Mouse (Mus musculus) kidney, embryonic 16.5 days (tissue): Measurements from ENCODE around the gene Selplg. TPM values are rescaled to one million over a fixed set of nuclear protein-coding genes. Genes with fewer than 3 reads are reported as not detected.

Experiments used
- ATAC-seq: fragments of 200-750 bp; cut with Nextera tagmentation; 2 replicates; pipeline ENCODE4 v1.8.0; 2017; ENCODE audit warnings: moderate TSS enrichment; ENCODE audit not compliant: low FRiP score, low TSS enrichment
- H3K27ac ChIP-seq: fragments of 300-500 bp; sonication (generic); 2 replicates; pipeline ENCODE4 v1.5.1; 2014; ENCODE audit warnings: low read length
- H3K27me3 ChIP-seq: fragments of 300-500 bp; sonication (generic); 2 replicates; pipeline ENCODE4 v1.6.1; 2014; ENCODE audit warnings: low read length, control low read depth, mixed read lengths; ENCODE audit not compliant: insufficient read depth
- H3K36me3 ChIP-seq: fragments of 300-500 bp; sonication (generic); 2 replicates; pipeline ENCODE4 v1.6.1; 2014; ENCODE audit warnings: low read length, control low read depth, mixed read lengths; ENCODE audit not compliant: insufficient read depth
- H3K4me1 ChIP-seq: fragments of 300-500 bp; sonication (generic); 2 replicates; pipeline ENCODE4 v1.6.1; 2014; ENCODE audit warnings: low read length, control low read depth, mixed read lengths; ENCODE audit not compliant: insufficient read depth
- H3K4me2 ChIP-seq: fragments of 300-500 bp; sonication (generic); replicated peaks from 2 replicates; pipeline ENCODE4 v1.6.1; 2014; ENCODE audit warnings: low read depth, low read length
- H3K4me3 ChIP-seq: fragments of 300-500 bp; sonication (generic); 2 replicates; pipeline ENCODE4 v1.5.1; 2014; ENCODE audit warnings: mild to moderate bottlenecking, low read length
- H3K9ac ChIP-seq: fragments of 300-500 bp; sonication (generic); replicated peaks from 2 replicates; pipeline ENCODE4 v1.6.1; 2014; ENCODE audit warnings: low read length
- H3K9me3 ChIP-seq: fragments of 300-500 bp; sonication (generic); 2 replicates; pipeline ENCODE4 v1.6.1; 2016; ENCODE audit warnings: low read length, control low read depth
- WGBS: fragments of 180-500 bp; shearing (Covaris S2); extraction: QIAGEN DNeasy Blood & Tissue Kit; methylation state at CpG from one replicate; pipeline ENCODE4 v1.1.7; 2014; 5-methylcytosine and 5-hydroxymethylcytosine counted together
- polyA plus RNA-seq: library from polyadenylated mRNA; unstranded; fragments of >200 nt; fragmentation: Nextera tagmentation; extraction: Ambion mirVana; gene quantifications from 2 replicates; pipeline ENCODE4 v1.2.1, GENCODE M21; 2015

Selplg gene
- polyA plus RNA-seq, 1 experiment from 2014 or later, result 2.4 TPM

DNA sequence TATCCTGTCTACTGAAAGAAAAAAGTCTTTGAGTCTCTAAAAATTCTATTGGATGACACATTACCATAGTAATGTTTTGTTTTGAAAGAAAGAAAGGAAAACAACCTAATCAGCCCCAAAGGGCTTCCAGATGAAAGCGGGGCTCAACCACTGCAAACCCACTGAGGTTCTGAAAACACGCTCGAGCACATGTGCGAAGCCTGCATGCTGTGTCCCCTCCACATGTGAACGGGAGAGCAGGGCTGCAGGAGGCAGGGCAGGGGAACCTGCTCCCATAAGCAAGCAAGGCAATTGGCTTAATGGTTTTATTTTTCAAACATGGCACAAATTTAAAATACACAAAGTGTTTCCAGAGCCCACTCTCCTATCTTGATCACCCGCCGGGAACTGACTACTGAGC is 24.2 kb upstream of the Selplg start:
- Histone ChIP-seq H3K4me2 (no peak overlapping the region), H3K9me3 (no peaks in the 10 kb centered on the region), H3K36me3 (peaks cover 8% of the 10 kb centered on the region), H3K9ac (no peak overlapping the region), H3K27me3 (no peaks in the 10 kb centered on the region), H3K27ac (no peak overlapping the region), H3K4me3 (no peak overlapping the region), H3K4me1 (peaks cover 22% of the 10 kb centered on the region)
- WGBS, result 53% methylated on average over 7 of the region's 7 CpGs
- no peak for ATAC-seq

DNA sequence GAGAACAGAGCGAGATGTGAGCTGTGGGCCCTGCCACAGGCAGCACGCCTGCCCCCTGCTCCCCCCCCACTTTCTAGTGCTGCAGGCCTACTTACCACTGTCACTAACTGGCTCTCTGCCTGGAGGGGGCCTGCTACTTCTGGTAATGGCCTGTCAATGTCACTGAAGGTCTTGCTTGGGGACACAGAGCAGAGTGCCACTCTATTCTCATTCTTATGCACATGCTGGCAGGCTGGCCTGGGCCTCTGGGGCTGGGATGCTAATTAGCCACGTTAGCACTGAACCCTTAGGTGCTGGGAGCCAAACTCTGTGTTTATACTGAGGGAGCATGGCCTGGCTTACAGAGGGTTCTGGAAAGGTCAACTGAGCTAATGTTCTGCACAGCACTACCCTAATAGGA is 23.3 kb upstream of the Selplg start:
- Histone ChIP-seq H3K36me3 (peaks cover 7% of the 10 kb centered on the region; the same call in 1 of the 2 replicates), H3K27me3 (no peaks in the 10 kb centered on the region), H3K4me3 (no peak overlapping the region), H3K4me1 (peaks cover 22% of the 10 kb centered on the region), H3K27ac (0 out of 2 replicates have a peak overlapping the region, but pooled peaks have one; percentile 18), H3K9ac (no peak overlapping the region), H3K4me2 (no peak overlapping the region), H3K9me3 (no peaks in the 10 kb centered on the region)
- 78% methylated on average over 3 of the region's 3 CpGs for WGBS
- no peak; the same call in 1 of the 2 replicates for ATAC-seq

DNA sequence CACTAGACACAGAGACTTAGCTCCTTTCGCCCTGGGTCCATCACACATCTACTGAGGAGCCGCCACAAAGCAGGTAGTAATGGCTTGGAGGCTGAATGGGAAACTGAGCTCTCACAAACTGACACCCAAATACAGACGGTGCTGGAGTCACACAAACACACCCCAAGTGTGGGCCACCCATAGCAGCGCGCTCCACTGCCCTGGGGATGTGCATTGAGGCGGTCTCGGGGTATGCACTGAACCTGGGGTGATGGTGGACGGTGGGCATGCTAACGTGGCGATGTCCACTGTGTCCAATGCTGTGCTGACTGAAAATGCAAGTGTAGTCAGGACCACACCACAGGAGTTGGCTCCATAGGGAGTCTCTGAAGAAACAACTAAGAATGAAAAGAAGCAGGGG is 22.7 kb upstream of the Selplg start:
- no peaks in the 10 kb centered on the region for H3K9me3 ChIP-seq
- H3K4me3 ChIP-seq, result no peak overlapping the region
- peaks cover 22% of the 10 kb centered on the region for H3K4me1 ChIP-seq
- H3K9ac ChIP-seq, result no peak overlapping the region
- WGBS, result 93% methylated on average over 10 of the region's 10 CpGs
- no peaks in the 10 kb centered on the region for H3K27me3 ChIP-seq
- no peak overlapping the region for H3K4me2 ChIP-seq
- no peak for ATAC-seq
- H3K27ac ChIP-seq, result no peak overlapping the region
- peaks cover 11% of the 10 kb centered on the region; the same call in 1 of the 2 replicates for H3K36me3 ChIP-seq

DNA sequence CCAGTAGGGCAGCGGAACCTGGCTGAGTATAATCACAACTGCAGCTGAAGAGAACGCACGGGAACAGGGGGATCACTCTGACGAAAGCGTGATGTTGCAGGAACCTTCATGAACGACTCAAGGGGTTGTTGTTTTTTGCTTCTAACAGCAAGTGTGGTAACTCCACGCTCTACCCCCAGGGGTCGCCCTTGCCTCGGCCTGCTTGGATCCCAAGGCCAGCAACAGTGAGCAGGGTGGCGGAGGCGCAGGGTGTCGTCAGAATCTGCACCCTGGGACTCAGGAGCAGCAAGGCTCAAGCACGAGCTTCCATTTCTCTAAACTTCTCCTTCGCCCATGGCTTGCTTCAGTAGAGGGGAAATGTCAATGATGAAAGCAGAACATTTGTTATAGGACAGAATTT is 22.1 kb upstream of the Selplg start:
- Histone ChIP-seq H3K4me2 (no peak overlapping the region), H3K27ac (no peak overlapping the region), H3K36me3 (peaks cover 17% of the 10 kb centered on the region), H3K4me1 (peaks cover 20% of the 10 kb centered on the region), H3K9ac (no peak overlapping the region), H3K9me3 (no peaks in the 10 kb centered on the region), H3K4me3 (no peak overlapping the region), H3K27me3 (no peaks in the 10 kb centered on the region)
- ATAC-seq, result no peak
- 42% methylated on average over 14 of the region's 14 CpGs for WGBS

DNA sequence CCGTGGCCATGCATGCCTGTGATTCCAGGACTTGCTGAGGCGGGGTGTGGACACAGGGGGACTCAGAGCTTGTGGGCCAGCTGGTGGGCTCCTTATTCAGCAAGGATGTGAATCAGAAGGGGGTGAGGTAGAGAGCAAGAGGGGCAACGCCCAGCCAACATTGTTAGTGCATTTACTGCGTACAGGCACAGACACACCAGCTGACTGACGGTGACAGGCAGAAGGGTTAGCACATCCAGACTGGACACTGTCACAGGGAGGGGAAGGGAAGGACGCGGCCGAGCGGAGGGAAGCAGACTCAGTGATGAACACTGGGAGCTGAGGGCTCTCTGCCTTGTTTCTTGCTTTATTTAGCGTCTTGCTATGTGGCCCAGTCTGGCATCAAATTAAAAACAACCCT is 21.1 kb upstream of the Selplg start:
- Histone ChIP-seq H3K27ac (no peak overlapping the region), H3K4me2 (no peak overlapping the region), H3K27me3 (no peaks in the 10 kb centered on the region), H3K4me3 (no peak overlapping the region), H3K9ac (no peak overlapping the region), H3K9me3 (no peaks in the 10 kb centered on the region), H3K4me1 (peaks cover 11% of the 10 kb centered on the region; the same call in 1 of the 2 replicates), H3K36me3 (peaks cover 25% of the 10 kb centered on the region)
- WGBS, result 85% methylated on average over 10 of the region's 10 CpGs
- ATAC-seq, result no peak

DNA sequence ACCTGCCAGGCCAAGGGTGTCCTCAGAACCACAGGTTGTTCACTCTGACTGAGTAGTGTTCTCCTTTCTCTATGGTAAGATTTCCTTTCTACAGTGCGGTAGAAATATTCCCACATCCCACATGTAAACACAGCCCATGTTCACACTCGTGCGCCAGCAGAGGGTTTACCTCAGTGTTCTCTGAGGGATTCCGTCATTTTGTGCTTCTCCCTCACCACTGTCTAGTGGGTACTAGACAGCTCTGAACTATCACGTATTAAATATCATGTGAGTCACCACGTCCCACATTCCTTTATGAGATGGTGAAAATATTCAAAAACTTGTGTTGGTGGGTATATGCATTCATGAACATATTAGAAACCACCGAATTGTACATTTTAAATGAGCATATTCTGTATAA is 20.0 kb upstream of the Selplg start:
- H3K4me1 ChIP-seq, result 0 out of 2 replicates have a peak, but pooled peaks cover 10% of the 10 kb centered on the region
- peaks cover 33% of the 10 kb centered on the region for H3K36me3 ChIP-seq
- H3K4me2 ChIP-seq, result no peak overlapping the region
- no peak for ATAC-seq
- no peaks in the 10 kb centered on the region for H3K9me3 ChIP-seq
- H3K9ac ChIP-seq, result no peak overlapping the region
- WGBS, result 91% methylated on average over 7 of the region's 7 CpGs
- H3K27me3 ChIP-seq, result no peaks in the 10 kb centered on the region
- H3K27ac ChIP-seq, result no peak overlapping the region
- H3K4me3 ChIP-seq, result no peak overlapping the region

DNA sequence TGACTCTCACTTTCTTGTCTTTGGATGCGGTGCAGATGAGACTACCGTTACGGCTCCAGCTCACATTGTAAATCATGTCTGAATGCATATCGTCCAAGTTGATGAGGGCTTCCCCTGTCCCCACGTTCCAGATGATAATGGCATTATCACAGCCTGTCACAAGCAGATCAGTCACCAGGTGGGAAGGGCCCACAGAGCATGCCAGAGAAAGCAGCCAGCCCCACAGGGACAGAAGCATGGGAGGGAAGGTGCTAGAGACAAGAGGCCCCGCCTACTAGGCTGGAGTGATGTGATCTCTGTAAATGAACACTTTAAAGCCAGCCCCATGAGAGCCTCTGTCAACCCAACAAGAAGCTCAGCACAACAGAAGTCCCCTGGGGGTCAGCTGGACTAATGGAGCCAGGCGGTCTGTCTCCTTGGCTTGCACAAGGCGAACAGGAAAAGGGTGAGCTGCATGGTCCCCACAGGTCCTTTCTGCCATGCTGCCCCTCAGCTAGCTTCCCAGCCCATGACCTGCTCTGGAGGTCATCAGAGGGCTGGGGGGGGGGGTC is 18.3 kb upstream of the Selplg start:
- H3K4me3 ChIP-seq, result no peak overlapping the region
- 0 out of 2 replicates have a peak, but pooled peaks cover 2% of the 10 kb centered on the region for H3K4me1 ChIP-seq
- no peak overlapping the region for H3K4me2 ChIP-seq
- H3K27ac ChIP-seq, result no peak overlapping the region
- no peak overlapping the region for H3K9ac ChIP-seq
- H3K9me3 ChIP-seq, result no peaks in the 10 kb centered on the region
- no peak for ATAC-seq
- peaks cover 50% of the 10 kb centered on the region for H3K36me3 ChIP-seq
- H3K27me3 ChIP-seq, result no peaks in the 10 kb centered on the region
- WGBS, result 60% methylated on average over 8 of the region's 8 CpGs

DNA sequence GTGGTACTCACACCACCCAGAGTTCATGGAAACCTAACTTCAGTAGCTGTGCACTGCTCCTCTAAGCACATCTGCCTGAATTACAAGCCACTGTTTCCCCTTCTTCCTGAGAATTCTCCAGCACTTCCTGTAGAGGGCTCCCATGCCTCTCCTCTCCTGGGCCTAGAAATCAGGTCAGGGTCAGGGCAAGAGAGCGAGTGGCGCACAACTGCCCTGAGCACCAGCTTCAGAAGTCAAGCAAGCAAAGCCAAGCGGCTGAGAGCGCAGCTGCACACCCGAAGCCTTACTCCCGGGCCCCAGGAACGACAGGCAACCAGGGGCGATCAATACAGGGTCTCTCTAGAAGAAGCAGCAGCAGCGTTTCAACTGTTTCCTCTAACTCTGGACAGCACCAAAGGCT is 15.2 kb upstream of the Selplg start:
- Histone ChIP-seq H3K9ac (no peak overlapping the region), H3K9me3 (no peaks in the 10 kb centered on the region), H3K27ac (no peak overlapping the region), H3K4me1 (no peaks in the 10 kb centered on the region), H3K36me3 (peaks cover 72% of the 10 kb centered on the region), H3K27me3 (no peaks in the 10 kb centered on the region), H3K4me2 (no peak overlapping the region), H3K4me3 (no peak overlapping the region)
- 82% methylated on average over 9 of the region's 9 CpGs for WGBS
- ATAC-seq, result no peak

DNA sequence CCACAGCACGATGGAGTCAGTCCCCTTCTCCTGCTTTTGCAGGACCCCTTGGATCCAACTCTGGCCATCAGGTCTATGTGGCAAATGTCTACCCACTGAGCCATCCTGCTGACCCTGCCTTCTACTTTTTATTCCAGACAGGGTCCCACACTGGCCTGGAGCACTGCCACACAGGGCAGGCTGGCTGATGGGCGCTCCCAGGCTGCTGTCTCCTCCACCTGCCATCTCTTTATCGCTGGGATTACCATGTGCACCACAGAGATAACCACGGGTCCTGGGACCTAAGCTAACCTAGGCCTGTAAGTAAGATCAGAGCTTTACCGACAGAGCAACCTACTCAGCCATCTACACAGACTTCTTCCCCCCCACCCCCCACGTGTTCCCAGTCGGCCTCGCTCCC is 14.2 kb upstream of the Selplg start:
- Histone ChIP-seq H3K36me3 (peaks cover 70% of the 10 kb centered on the region), H3K27ac (no peak overlapping the region), H3K4me2 (no peak overlapping the region), H3K27me3 (no peaks in the 10 kb centered on the region), H3K4me3 (no peak overlapping the region), H3K4me1 (no peaks in the 10 kb centered on the region), H3K9ac (no peak overlapping the region), H3K9me3 (no peaks in the 10 kb centered on the region)
- no peak for ATAC-seq
- WGBS, result 96% methylated on average over 8 of the region's 8 CpGs

DNA sequence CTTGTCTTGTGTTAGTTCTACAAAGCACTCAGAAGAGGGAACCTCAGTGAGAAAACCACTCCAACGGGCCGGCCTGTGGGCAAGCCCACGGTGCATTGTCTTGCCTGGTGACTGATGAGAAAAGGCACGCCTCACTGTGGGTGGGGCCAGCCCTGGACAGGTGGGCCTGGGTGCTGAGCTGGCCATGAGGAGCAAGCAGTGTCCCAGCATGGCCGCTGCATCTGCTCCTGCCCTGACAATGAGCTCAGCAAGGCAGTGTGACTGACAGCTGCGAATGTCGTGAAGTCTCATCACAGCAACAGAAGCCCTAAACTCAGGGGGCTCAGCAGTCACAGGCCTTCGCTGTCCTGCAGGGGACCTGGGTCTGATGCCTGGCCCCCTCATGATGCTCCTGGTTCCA is 13.2 kb upstream of the Selplg start:
- Histone ChIP-seq H3K4me2 (no peak overlapping the region), H3K4me3 (no peak overlapping the region), H3K9ac (no peak overlapping the region), H3K4me1 (no peaks in the 10 kb centered on the region), H3K27me3 (no peaks in the 10 kb centered on the region), H3K9me3 (no peaks in the 10 kb centered on the region), H3K27ac (no peak overlapping the region), H3K36me3 (peaks cover 67% of the 10 kb centered on the region)
- ATAC-seq, result no peak
- WGBS, result 95% methylated on average over 8 of the region's 8 CpGs
